Mouse (Mus musculus): ENCODE measurements at regions not wholly inside any gene's neighbourhood (a gene's known extent, or its start where the extent isn't known, plus 50 kb on each side); places are given as distances from the start of the nearest gene placed in this dataset.

DNA sequence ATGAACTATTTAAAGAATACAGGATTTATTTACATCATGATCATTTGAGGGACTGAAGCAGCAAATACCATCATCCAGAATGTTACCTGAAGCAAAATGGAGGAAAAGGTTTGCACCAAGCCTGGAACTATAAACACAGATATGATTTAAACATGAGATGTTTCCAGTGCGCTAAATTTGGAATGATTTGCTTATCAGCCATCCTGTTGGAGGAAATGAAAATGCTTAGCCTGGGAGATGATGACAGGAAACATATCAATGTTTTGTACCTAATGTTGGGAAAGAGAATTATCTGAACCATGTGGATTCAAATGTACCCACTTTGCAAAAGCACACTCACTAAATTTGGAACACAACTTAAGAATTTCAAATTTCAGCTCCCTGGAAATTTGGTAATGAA, 149.3 kb downstream of the Adgra3 start:
- DNase-seq (ENCODE audit: low spot score), result no peak

- no peak for DNase-seq (ENCODE audit: low spot score)
These were observed 162.7 kb downstream of the Adgra3 start for GRCm38 (mm10) chr5:49896106-49896505.

- DNase-seq (ENCODE audit: low spot score), result no peak
These were observed 178.4 kb downstream of the Adgra3 start for GRCm38 (mm10) chr5:49880383-49880782.

DNA sequence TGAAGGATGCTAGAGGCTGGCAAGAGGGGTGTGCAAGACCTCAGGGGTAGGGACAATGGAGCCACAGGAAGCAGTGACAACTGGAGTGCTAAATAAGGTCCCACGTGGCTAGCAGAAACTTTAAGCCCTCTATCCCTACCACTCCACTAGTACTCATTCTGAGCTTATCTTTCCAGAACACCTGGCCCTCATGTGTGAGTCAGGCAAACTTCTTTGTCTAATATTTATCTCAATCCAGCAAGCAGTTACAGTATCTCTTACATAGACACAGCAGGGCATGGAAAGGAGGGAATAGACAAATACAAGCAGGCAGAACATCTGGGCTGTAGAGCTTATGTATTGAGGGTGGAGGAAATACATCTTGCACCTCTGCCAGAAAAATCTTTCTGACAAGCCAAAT, 182.6 kb downstream of the Adgra3 start:
- no peak for DNase-seq (ENCODE audit: low spot score)

DNA sequence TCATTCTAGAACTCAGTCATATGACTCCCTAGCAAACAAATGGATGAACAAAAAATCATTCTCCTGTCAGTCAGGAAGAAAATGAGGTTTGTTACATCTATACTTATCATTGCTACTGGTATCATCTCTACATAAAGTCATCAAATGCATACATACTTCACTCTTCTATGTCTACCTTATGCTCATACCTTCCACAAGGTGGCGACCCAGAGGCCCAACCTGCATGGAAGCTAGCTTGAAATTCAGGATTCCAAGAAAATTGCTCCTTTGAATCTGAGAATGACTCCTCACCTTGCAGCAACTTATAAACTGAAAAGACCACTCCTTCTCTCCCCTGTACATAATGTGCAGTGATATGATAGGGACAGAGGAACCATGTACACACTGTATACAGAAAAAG, 201.6 kb downstream of the Adgra3 start:
- no peak for DNase-seq (ENCODE audit: low spot score)

DNA sequence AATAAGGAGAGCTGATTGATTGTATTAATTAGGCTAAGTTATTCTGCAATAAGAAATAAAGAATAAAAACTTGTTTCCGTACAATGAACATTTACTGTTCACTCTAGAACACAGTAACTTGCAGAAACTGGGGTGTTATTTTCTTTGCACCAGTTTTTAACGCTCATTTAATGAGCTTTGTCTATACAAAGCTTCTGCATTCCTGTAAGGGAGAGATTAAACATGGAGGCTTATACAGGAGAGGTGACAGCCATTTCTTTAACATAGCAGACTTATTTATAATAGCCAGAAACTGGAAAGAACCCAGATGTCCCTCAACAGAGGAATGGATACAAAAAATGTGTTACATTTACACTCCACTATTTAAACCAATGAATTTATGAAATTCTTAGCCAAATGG, 202.8 kb downstream of the Adgra3 start:
- no peak for DNase-seq (ENCODE audit: low spot score)

DNA sequence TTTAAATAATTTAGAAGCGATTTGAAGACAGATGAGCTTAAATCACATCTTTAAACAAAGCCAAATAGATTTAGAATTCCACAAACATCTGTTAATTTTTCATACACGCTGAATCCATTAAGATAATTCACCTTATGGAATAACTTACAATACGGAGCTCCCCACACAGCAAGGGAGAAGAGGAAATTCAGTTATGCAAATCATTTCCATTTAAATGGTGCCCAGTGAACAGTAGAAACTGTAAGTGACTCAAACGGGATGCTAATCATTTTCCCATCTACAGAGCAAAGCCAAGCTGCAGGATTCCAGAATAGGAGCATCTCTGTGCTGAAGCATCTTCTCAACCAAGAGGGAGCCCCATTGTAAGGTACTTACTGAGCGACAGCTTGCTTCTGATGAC, 210.1 kb downstream of the Adgra3 start:
- DNase-seq (ENCODE audit: low spot score), result no peak

- DNase-seq (ENCODE audit: low spot score), result no peak
These were observed 210.6 kb downstream of the Adgra3 start for GRCm38 (mm10) chr5:49848174-49848573.

DNA sequence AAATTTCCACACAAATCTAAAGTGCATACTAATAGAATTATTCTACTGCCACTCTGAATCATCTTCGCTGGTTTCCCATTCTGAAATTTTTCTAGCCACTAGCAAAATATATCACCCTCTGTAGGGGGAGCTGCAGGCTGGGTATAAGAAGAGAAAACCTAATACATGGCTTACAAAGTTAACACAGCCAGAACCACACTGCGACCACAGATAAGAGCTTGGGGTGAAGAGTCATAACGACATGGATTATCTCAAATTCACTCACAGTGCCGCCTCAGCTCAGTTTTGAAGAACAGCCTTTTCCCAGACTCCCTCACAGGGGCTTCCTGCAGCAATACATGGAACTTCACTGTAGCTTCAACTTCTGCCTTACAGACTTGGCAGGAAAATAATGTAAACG, 240.0 kb downstream of the Adgra3 start:
- DNase-seq (ENCODE audit: low spot score), result no peak

- no peak for DNase-seq (ENCODE audit: low spot score)
These were observed 242.1 kb downstream of the Adgra3 start for GRCm38 (mm10) chr5:49816751-49817150.

GRCm38 (mm10) chr5:49813335-49813734, 245.5 kb downstream of the Adgra3 start:
- no peak for DNase-seq (ENCODE audit: low spot score)

GRCm38 (mm10) chr5:49788494-49789160, 263.9 kb upstream of the Kcnip4 start:
- DNase-seq (ENCODE audit: low spot score), result no peak

GRCm38 (mm10) chr5:49783728-49784127, 259.0 kb upstream of the Kcnip4 start:
- DNase-seq (ENCODE audit: low spot score), result peak; percentile 54

DNA sequence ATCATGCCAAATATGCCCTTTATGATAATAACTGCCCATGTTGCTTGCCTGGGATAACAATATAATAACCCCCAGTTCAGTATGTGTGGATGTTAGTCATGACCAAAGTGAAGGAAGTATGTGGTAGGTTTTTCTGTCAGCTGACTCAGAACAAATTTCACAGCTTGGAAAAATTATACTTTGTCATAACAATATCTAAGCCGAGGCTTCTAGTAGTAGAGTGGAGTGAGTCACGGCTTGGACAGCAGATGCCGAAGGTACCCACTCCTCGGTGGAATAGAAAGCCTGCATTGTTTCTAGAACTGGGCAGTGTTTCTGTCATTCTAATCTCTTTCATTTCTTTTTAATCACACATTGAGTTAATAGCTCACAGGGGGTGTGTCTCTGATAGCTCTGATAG, 236.3 kb upstream of the Kcnip4 start:
- no peak for DNase-seq (ENCODE audit: low spot score)

GRCm38 (mm10) chr5:49755531-49755930, 230.8 kb upstream of the Kcnip4 start:
- DNase-seq (ENCODE audit: low spot score), result no peak

GRCm38 (mm10) chr5:49712607-49713006, 187.9 kb upstream of the Kcnip4 start:
- DNase-seq (ENCODE audit: low spot score), result no peak

DNA sequence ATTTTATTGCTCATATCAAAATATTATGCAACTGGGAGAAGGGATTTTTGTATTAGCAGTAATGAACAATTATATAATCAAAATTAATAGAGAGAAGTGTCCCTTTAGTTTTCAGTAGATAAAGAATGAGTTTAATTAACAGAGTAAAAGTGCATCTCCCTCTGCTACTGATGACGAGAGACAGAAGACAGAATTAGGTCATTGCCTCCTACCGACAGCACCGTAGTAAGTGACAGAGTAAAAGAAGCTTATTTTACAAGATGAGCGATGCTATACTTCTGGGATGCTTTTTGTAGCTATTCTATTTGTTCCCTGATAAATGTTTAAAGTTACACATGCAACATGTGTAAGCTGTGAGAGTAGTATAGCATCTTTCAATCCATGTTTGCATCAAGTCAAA, 157.4 kb upstream of the Kcnip4 start:
- no peak for DNase-seq (ENCODE audit: low spot score)

- no peak for DNase-seq (ENCODE audit: low spot score)
These were observed 156.8 kb upstream of the Kcnip4 start for GRCm38 (mm10) chr5:49681514-49681913.

DNA sequence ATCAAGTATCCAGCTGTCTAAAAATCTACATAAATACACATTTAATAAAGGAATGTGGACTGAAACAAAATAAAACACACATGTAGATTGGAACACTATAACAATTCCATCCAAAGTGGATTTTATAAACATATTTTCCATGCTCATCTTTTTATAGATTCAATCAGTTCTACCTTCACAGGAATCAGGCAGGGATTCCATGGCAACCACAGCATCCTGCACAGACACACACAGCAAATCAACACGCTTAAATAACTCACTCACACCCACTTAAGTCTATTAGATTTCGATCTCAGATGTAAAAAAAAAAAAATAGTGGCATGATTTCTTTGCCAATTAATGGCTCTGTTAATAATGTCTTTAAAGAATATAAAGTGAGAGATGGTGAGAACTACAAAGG, 151.2 kb upstream of the Kcnip4 start:
- DNase-seq (ENCODE audit: low spot score), result peak; percentile 13

DNA sequence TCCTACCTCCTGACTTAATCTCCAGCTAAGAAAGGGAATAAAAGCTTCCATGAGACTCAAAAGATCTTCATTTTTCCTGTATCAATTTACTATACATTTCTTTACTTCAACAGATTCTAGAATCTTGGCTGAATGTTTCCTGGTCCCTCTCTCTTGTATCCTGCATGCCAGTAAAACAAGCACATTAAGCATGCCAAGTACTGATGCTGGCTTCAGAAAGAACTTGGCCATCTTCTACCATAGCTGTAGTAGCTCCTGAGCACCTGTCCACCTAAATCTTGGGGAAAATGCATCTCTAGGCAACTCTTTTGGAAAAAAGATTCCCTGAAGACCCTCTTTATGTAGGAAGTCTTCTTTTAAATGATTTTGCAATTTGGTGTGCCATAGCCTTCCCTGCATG, 140.5 kb upstream of the Kcnip4 start:
- DNase-seq (ENCODE audit: low spot score), result no peak

DNA sequence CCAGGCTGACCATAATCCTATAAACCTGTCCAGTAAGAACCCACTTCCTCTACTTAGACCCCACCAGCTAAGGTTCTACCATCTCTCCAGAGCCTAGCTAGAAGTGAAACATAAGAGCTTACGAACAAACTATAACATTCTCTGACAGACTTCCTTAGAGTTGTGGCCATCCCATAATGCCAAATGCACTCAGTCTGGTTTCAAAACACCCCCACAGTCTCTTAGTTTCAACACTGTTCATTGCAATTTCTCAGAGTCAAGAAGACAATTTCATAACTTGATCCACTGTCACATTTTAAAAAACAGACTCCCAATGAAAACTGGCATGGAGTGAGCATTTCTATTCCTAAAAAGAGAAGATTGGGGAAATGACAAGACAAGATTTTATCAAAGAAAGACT, 139.2 kb upstream of the Kcnip4 start:
- DNase-seq (ENCODE audit: low spot score), result no peak

- no peak for DNase-seq (ENCODE audit: low spot score)
These were observed 137.4 kb upstream of the Kcnip4 start for GRCm38 (mm10) chr5:49662096-49662495.

DNA sequence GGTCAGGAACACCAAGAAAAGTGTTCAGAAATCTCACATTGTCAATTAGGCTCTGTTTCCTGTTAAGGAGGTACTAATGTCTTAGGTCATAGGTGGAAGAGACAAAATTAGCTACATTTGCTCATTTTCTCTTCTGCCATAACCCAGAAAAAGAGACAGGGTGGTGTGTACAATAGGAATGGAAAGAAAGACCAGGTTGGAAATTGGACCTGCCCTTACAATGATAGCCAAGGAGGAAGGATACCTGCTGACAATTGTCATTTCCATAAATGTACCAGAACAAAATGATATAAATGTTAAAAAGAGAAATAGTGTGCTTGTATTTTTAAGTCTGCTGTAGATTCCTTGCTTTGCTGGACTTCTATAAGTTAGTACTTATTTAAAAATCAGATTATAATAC, 135.9 kb upstream of the Kcnip4 start:
- no peak for DNase-seq (ENCODE audit: low spot score)

DNA sequence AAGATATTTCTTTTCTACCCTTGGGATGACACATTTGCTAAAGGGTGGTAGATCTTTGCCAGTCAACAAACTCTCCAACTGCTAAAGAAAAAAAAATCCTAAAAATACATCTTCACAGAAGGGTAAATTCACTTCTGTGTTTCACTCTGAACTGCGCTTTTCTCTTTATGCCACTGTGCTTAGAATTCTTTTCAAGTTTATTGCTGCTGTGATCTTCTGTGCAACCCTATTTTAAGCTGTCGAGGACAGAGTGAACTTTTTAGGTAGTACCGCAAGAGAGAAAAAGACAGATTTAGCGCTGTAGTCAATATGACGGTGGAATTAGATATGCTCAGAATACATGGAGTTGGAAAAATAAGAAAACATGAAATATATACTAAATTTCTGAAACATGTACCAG, 126.2 kb upstream of the Kcnip4 start:
- DNase-seq (ENCODE audit: low spot score), result no peak

GRCm38 (mm10) chr5:49645781-49646180, 121.1 kb upstream of the Kcnip4 start:
- no peak for DNase-seq (ENCODE audit: low spot score)
